Mouse (Mus musculus) liver, embryonic 14.5 days (tissue): ENCODE results near the gene Pou3f1. TPM values are rescaled to one million over a fixed set of nuclear protein-coding genes. Genes with fewer than 3 reads are reported as not detected.
A peak's percentile ranks its signal among the peaks of the same experiment; 100 is the strongest.

Experiments used
- ATAC-seq: fragments of 200-750 bp; cut with Nextera tagmentation; 2 replicates; pipeline ENCODE4 v1.8.0; 2017; ENCODE audit warnings: moderate number of reproducible peaks, mild to moderate bottlenecking, moderate library complexity; ENCODE audit not compliant: insufficient read depth
- DNase-seq, 3 experiments: peaks; one replicate each; pipeline ENCODE4 v3.0.0-alpha.2; 2012 to 2013; ENCODE audit warnings: low read depth in 3 of 3, low spot score in 3 of 3
- H3K27ac ChIP-seq: fragments of 300-500 bp; sonication (generic); 2 replicates; pipeline ENCODE4 v1.5.1; 2014; ENCODE audit warnings: moderate library complexity, mild to moderate bottlenecking, control low read depth, inconsistent platforms
- H3K27me3 ChIP-seq: fragments of 300-500 bp; sonication (generic); 2 replicates; pipeline ENCODE4 v1.6.1; 2014; ENCODE audit warnings: mild to moderate bottlenecking, low read length, moderate library complexity; ENCODE audit not compliant: control insufficient read depth, insufficient read depth
- H3K36me3 ChIP-seq: fragments of 300-500 bp; sonication (generic); replicated peaks from 2 replicates; pipeline ENCODE4 v1.6.1; 2014; ENCODE audit warnings: low read depth; ENCODE audit not compliant: control insufficient read depth, insufficient read depth
- H3K4me1 ChIP-seq, 2 experiments: fragments of 200-500 bp in 1 of 2; fragments of 300-500 bp in 1 of 2; sonication (generic) in 1 of 2; replicated peaks; 2 replicates each; pipeline ENCODE4 v1.6.1; 2012 to 2014; ENCODE audit warnings: antibody characterized with exemption in 1 of 2, inconsistent platforms in 1 of 2, low read length in 1 of 2; ENCODE audit not compliant: control insufficient read depth in 2 of 2, insufficient read depth in 2 of 2
- H3K4me2 ChIP-seq: fragments of 300-500 bp; sonication (generic); 2 replicates; pipeline ENCODE4 v1.6.1; 2014; ENCODE audit warnings: low read depth, mild to moderate bottlenecking, control low read depth, moderate library complexity
- H3K4me3 ChIP-seq, 2 experiments: fragments of 200-500 bp in 1 of 2; fragments of 300-500 bp in 1 of 2; sonication (generic) in 1 of 2; 2 replicates each; pipeline ENCODE4 v1.5.1; 2012 to 2014; ENCODE audit warnings: low read depth in 2 of 2, low read length in 2 of 2, mild to moderate bottlenecking in 2 of 2, control low read depth in 1 of 2, inconsistent platforms in 1 of 2, moderate library complexity in 1 of 2; ENCODE audit not compliant: insufficient read depth in 1 of 2
- H3K9ac ChIP-seq: fragments of 300-500 bp; sonication (generic); replicated peaks from 2 replicates; pipeline ENCODE4 v1.6.1; 2014; ENCODE audit warnings: mild to moderate bottlenecking, control low read depth, moderate library complexity
- H3K9me3 ChIP-seq: fragments of 300-500 bp; sonication (generic); 2 replicates; pipeline ENCODE4 v1.6.1; 2016; ENCODE audit warnings: low read length, mixed read lengths; ENCODE audit not compliant: control insufficient read depth
- CTCF ChIP-seq: IDR thresholded peaks from 2 replicates; pipeline ENCODE4 v1.5.1; 2016; ENCODE audit warnings: antibody characterized with exemption, low read depth, control low read depth
- EP300 ChIP-seq: IDR thresholded peaks from 2 replicates; pipeline ENCODE4 v1.6.1; 2016; ENCODE audit warnings: antibody characterized with exemption, low read depth
- WGBS: fragments of 180-500 bp; shearing (Covaris S2); extraction: QIAGEN DNeasy Blood & Tissue Kit; methylation state at CpG from one replicate; pipeline ENCODE4 v1.1.7; 2014; ENCODE audit not compliant: insufficient replicate concordance; 5-methylcytosine and 5-hydroxymethylcytosine counted together
- polyA plus RNA-seq, 2 experiments: library from polyadenylated mRNA; depleted of rRNA in 1 of 2; stranded (reverse) in 1 of 2; unstranded in 1 of 2; fragments of >200 nt; fragmentation: Nextera tagmentation in 1 of 2; extraction: Ambion mirVana in 1 of 2; gene quantifications; 2 replicates each; pipeline versions ENCODE4 v1.2.1 to v1.2.3; 2012 to 2014

The Pou3f1 gene
- polyA plus RNA-seq, 2 experiments: 0.01 TPM; not detected in 1

DNA sequence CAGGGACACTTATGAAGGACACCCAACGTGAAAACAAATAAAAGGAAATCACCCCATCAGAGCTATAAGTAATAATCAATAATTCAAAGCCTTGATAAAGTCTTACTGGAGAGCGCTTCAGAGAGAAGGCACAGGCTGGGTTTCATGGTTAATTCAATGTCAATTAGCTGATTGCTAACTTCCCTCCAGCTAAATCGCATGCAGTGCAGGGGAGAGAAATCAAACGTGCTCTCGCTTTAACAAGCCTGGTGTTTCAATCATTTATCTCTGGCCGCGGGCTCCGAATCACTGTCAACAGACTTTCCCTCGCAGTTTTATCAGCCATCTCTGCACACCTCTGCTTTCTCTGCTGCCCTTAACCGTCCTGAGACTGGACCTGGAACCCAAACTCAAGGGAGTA lies 23.8 kb upstream of the Pou3f1 start:
- no peaks in the 10 kb centered on the region for H3K4me1 ChIP-seq
- H3K9me3 ChIP-seq: no peaks in the 10 kb centered on the region
- H3K36me3 ChIP-seq: no peaks in the 10 kb centered on the region
- TF ChIP-seq CTCF (no peak), EP300 (no peak)
- H3K4me3 ChIP-seq: no peak overlapping the region
- no peak for DNase-seq
- no peak overlapping the region for H3K4me2 ChIP-seq
- no peak overlapping the region for H3K27ac ChIP-seq
- H3K9ac ChIP-seq: no peak overlapping the region
- no peaks in the 10 kb centered on the region for H3K27me3 ChIP-seq
- WGBS: 62% methylated on average over 10 of the region's 10 CpGs
- ATAC-seq: no peak

DNA sequence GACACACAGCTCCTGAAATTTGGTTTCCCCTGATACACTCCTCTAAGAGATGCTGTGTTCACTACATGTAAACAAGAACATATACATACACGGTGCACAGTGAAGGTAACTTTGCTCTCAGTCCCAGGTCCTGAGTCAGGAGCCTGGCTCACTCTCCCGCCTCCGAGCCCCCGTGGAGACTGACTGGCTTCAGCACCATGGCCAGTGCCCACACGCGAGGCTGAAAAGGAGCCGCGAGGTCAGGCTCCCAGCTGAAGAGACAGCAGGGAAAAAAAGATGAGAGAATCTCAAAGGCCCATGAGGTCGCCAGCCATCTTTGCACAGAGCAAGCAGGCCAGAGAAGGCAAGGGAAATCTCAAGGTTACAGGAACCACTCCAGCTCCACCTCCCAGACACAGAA lies 23.3 kb upstream of the Pou3f1 start:
- Histone ChIP-seq H3K4me2 (no peak overlapping the region), H3K27me3 (no peaks in the 10 kb centered on the region), H3K4me1 (no peaks in the 10 kb centered on the region), H3K9ac (no peak overlapping the region), H3K27ac (no peak overlapping the region), H3K9me3 (no peaks in the 10 kb centered on the region), H3K36me3 (no peaks in the 10 kb centered on the region), H3K4me3 (no peak overlapping the region)
- TF ChIP-seq CTCF: no peak
- no peak for TF ChIP-seq EP300
- ATAC-seq: no peak
- no peak for DNase-seq
- WGBS: 9% methylated on average over 9 of the region's 9 CpGs

DNA sequence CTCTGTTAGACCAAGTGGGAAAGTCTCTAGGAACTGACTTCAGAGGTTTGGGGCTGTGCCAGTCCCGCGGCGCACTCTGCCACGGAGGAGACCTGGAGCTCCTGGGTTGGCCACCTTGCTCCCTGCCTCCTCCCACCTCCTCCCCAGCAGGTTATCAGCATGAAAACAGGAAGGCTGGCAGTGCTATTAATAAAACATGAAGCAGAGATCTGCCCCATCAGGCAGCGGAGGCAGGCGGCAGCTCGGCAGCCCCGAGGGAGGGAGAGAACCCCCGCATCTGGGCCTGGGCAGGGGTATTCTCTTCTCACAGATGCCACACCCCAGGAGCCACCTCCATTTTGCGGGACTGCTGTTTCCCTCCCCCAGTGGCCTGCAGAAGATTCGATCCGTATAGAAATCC lies 16.9 kb upstream of the Pou3f1 start:
- H3K9me3 ChIP-seq: no peaks in the 10 kb centered on the region
- ATAC-seq (no peak), DNase-seq (no peak)
- WGBS: 21% methylated on average over 12 of the region's 12 CpGs
- peaks cover 1 to 7% of the 10 kb centered on the region in 2 experiments for H3K4me1 ChIP-seq
- H3K9ac ChIP-seq: no peak overlapping the region
- TF ChIP-seq EP300 (no peak), CTCF (no peak)
- H3K27me3 ChIP-seq: peaks cover 8% of the 10 kb centered on the region
- no peaks in the 10 kb centered on the region for H3K36me3 ChIP-seq
- H3K4me2 ChIP-seq: no peak overlapping the region
- H3K27ac ChIP-seq: no peak overlapping the region
- no peak overlapping the region for H3K4me3 ChIP-seq

DNA sequence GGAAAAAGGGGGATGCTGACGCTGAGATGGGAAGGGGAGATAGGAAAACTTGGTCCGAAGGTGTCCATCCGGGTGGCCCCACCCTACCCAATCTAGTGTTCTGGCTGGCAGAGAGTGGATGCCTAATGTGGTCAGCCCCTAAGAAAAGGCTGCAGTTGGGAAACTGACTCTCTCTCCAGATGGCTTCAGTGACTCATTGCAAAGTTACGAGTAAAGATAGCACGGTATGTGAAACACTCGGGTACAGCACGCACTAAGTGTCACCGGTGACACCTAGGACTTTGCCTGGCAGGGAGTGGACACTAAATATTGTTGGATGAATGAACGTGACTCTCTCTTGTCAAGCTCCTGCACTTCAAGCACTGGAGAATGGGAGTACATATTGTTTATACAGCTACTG lies 12.7 kb upstream of the Pou3f1 start:
- TF ChIP-seq EP300 (no peak), CTCF (no peak)
- Histone ChIP-seq H3K36me3 (no peaks in the 10 kb centered on the region), H3K4me3 (no peak overlapping the region), H3K27ac (no peak overlapping the region), H3K27me3 (peaks cover 22% of the 10 kb centered on the region), H3K4me2 (no peak overlapping the region), H3K4me1 (peaks cover 14 to 23% of the 10 kb centered on the region in 2 experiments), H3K9me3 (no peaks in the 10 kb centered on the region), H3K9ac (no peak overlapping the region)
- DNase-seq (no peak), ATAC-seq (no peak)
- 69% methylated on average over 9 of the region's 9 CpGs for WGBS

DNA sequence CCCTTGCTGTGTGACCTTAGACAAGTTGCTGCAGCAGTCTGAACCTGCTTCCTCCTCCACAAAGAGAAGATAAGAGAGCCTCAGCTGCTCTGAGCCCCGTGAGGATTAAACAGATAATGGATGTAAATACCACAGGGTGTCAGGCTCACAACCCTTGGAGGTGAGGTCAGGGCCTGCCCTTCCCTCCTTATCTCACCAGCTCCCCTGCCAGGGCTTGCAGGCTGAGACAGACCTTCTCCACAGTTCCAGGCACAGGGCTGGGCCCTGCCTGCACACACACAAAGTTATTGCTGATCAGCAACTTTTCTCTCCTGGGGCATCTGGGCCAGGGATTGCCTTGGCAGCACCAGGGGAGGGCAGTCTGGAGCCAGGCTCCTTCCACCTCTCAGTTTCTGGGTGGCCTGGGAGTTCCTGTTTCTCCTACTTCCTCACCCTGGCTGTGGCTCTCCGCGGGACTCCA lies 11.6 kb upstream of the Pou3f1 start:
- Histone ChIP-seq H3K36me3 (no peaks in the 10 kb centered on the region), H3K4me3 (no peak overlapping the region), H3K9ac (no peak overlapping the region; the same call in 1 of the 2 replicates), H3K4me1 (peaks cover 14 to 23% of the 10 kb centered on the region in 2 experiments), H3K27me3 (peaks cover 20% of the 10 kb centered on the region), H3K27ac (peak overlapping the region; percentile 22; the same call in 1 of the 2 replicates), H3K9me3 (no peaks in the 10 kb centered on the region), H3K4me2 (peak overlapping the region; percentile 39)
- DNase-seq (peak; percentile 47 to 60 (median 60)), ATAC-seq (peak; percentile 99)
- TF ChIP-seq CTCF: peak; percentile 45
- peak; percentile 50 for TF ChIP-seq EP300
- 3% methylated on average over 3 of the region's 3 CpGs for WGBS
